Comparison of ENCODE assay signal across 29 mouse cellular contexts in the genomic region with DNA sequence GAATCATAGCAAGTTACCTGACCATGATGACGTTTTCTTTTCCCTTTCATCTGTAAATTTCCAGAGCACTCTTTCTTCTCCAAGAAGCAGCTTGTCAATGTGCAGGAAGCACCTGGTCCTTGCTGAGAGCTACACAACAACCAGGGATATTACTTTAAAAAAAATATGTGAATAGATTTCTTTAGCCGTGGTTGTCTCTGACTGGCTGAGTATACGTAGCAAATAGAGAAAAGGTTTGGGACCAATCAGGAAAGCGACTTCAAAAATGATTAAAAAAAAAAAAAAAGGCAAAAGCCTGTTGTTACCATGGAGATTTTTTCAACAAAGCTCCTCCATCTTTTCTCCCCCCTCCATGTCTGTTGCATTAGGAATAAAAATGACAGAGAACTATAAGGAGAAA.
DNase-seq lines count a peak whose midpoint lies in the region; ATAC-seq and TF ChIP-seq lines count a peak whose summit lies in the region.
"Had no signal": no experiment of that assay in that cellular context is flagged by ENCODE, and none has a peak within 500 bp of the region (broad histone marks: within the 10 kb centered on the region; RNA-seq: fewer than 3 reads in every experiment).

No protein-coding gene starts in this region.

- 69% methylated on average over 4 of the region's 4 CpGs for WGBS in hindbrain, embryonic 14.5 days
- 78% methylated on average over 4 of the region's 4 CpGs for WGBS in hindbrain, embryonic 11.5 days
- WGBS in midbrain, embryonic 13.5 days: 52% methylated on average over 4 of the region's 4 CpGs
- WGBS in midbrain, embryonic 11.5 days: 78% methylated on average over 4 of the region's 4 CpGs

- no peak overlapping the region for H3K9ac ChIP-seq in hindbrain, embryonic 14.5 days
- H3K9ac ChIP-seq in hindbrain, embryonic 11.5 days (ENCODE audit: low read depth, low read length): no peak overlapping the region
- no peak overlapping the region for H3K9ac ChIP-seq in midbrain, embryonic 13.5 days (replicated peaks)
- H3K9ac ChIP-seq in midbrain, embryonic 11.5 days (ENCODE audit: low read length): no peak overlapping the region
- H3K9ac ChIP-seq: embryonic facial prominence, embryonic 15.5 days; limb, embryonic 13.5 days; liver, embryonic 12.5 days; midbrain, embryonic 12.5 days had no signal

- H3K9me3 ChIP-seq in hindbrain, embryonic 14.5 days (ENCODE audit: control insufficient read depth, low read length): no peaks in the 10 kb centered on the region
- H3K9me3 ChIP-seq in hindbrain, embryonic 11.5 days (ENCODE audit: control insufficient read depth, low read length): no peaks in the 10 kb centered on the region
- 0 out of 2 replicates have a peak, but pooled peaks cover 5% of the 10 kb centered on the region for H3K9me3 ChIP-seq in midbrain, embryonic 13.5 days
- H3K9me3 ChIP-seq in midbrain, embryonic 11.5 days (ENCODE audit: control insufficient read depth, low read length): no peaks in the 10 kb centered on the region
- H3K9me3 ChIP-seq: embryonic facial prominence, embryonic 15.5 days; G1E; limb, embryonic 13.5 days; liver, embryonic 12.5 days; midbrain, embryonic 12.5 days had no signal

- H3K36me3 ChIP-seq in hindbrain, embryonic 14.5 days (replicated peaks; ENCODE audit: control insufficient read depth, insufficient read depth): no peaks in the 10 kb centered on the region
- H3K36me3 ChIP-seq in hindbrain, embryonic 11.5 days (ENCODE audit: control insufficient read depth, insufficient read depth, low read length): no peaks in the 10 kb centered on the region
- no peaks in the 10 kb centered on the region for H3K36me3 ChIP-seq in midbrain, embryonic 13.5 days
- H3K36me3 ChIP-seq in midbrain, embryonic 11.5 days (ENCODE audit: control insufficient read depth, insufficient read depth, low read length): no peaks in the 10 kb centered on the region
- H3K36me3 ChIP-seq: embryonic facial prominence, embryonic 15.5 days; G1E; limb, embryonic 13.5 days; liver, embryonic 12.5 days; midbrain, embryonic 12.5 days had no signal

- TF ChIP-seq POLR2A in cortical plate, adult 2 months (IDR thresholded peaks at IDR 0.05; ENCODE audit: extremely low read depth, insufficient read depth, low read length): no peak

- H3K4me2 ChIP-seq in hindbrain, embryonic 14.5 days (replicated peaks): 0 out of 2 replicates have a peak overlapping the region, but pooled peaks have one; percentile 12
- no peak overlapping the region for H3K4me2 ChIP-seq in hindbrain, embryonic 11.5 days (replicated peaks; ENCODE audit: low read depth, low read length)
- H3K4me2 ChIP-seq in midbrain, embryonic 13.5 days (replicated peaks): no peak overlapping the region
- no peak overlapping the region for H3K4me2 ChIP-seq in midbrain, embryonic 11.5 days
- H3K4me2 ChIP-seq: embryonic facial prominence, embryonic 15.5 days; heart, embryonic 11.5 days; limb, embryonic 13.5 days; liver, embryonic 12.5 days; midbrain, embryonic 12.5 days had no signal

- no peak for DNase-seq in hindbrain, embryonic 14.5 days (ENCODE audit: low spot score)
- no peak for DNase-seq in hindbrain, embryonic 11.5 days (ENCODE audit: low spot score)
- no peak for DNase-seq in midbrain, embryonic 11.5 days (ENCODE audit: low spot score, missing footprints)
- DNase-seq in ovary, adult 18-20 months (ENCODE audit: low spot score): no peak
- DNase-seq: adrenal gland, adult 2 months; B cell, adult 2 months; cerebellum, adult 8-10 months; cerebellum, postnatal 36 days; gastrocnemius, postnatal 14 days; heart, adult 11 months; kidney, adult 9 months; kidney, postnatal 14 days; layer of hippocampus, postnatal 36 days; lung, adult 18-20 months; lung, postnatal 10 days; right cerebral cortex, postnatal 14 days; spleen, adult 18-20 months had no signal

- no peak overlapping the region; the same call in 1 of the 2 replicates for H3K4me3 ChIP-seq in hindbrain, embryonic 14.5 days (replicated peaks; ENCODE audit: low read length)
- no peak overlapping the region for H3K4me3 ChIP-seq in hindbrain, embryonic 11.5 days (ENCODE audit: low read depth, low read length)
- no peak overlapping the region for H3K4me3 ChIP-seq in midbrain, embryonic 13.5 days (replicated peaks)
- no peak overlapping the region for H3K4me3 ChIP-seq in midbrain, embryonic 11.5 days (ENCODE audit: low read depth, low read length)
- peak overlapping the region; percentile 27 for H3K4me3 ChIP-seq in cortical plate, adult 2 months (ENCODE audit: insufficient read depth, low read length)
- H3K4me3 ChIP-seq: embryonic facial prominence, embryonic 15.5 days; limb, embryonic 13.5 days; liver, embryonic 12.5 days; midbrain, embryonic 12.5 days had no signal

- H3K4me1 ChIP-seq in hindbrain, embryonic 14.5 days (replicated peaks; ENCODE audit: control insufficient read depth, insufficient read depth, low read length): no peaks in the 10 kb centered on the region
- H3K4me1 ChIP-seq in hindbrain, embryonic 11.5 days (replicated peaks; ENCODE audit: control insufficient read depth, insufficient read depth, low read length): no peaks in the 10 kb centered on the region
- no peaks in the 10 kb centered on the region for H3K4me1 ChIP-seq in midbrain, embryonic 13.5 days (replicated peaks)
- H3K4me1 ChIP-seq in midbrain, embryonic 11.5 days (ENCODE audit: control insufficient read depth, insufficient read depth, low read length): no peaks in the 10 kb centered on the region
- no peaks in the 10 kb centered on the region for H3K4me1 ChIP-seq in cortical plate, adult 2 months (ENCODE audit: control insufficient read depth, insufficient read depth, low read length)
- H3K4me1 ChIP-seq: embryonic facial prominence, embryonic 15.5 days; limb, embryonic 13.5 days; liver, embryonic 12.5 days; midbrain, embryonic 12.5 days had no signal

- no peak for TF ChIP-seq CTCF in cortical plate, adult 2 months (IDR thresholded peaks at IDR 0.05; ENCODE audit: extremely low read depth, insufficient read depth, low read length)

- 0 out of 2 replicates have a peak overlapping the region, but pooled peaks have one; percentile 43 for H3K27ac ChIP-seq in hindbrain, embryonic 14.5 days
- no peak overlapping the region for H3K27ac ChIP-seq in hindbrain, embryonic 11.5 days (ENCODE audit: low read depth, low read length)
- H3K27ac ChIP-seq in midbrain, embryonic 13.5 days: peak overlapping the region; percentile 20; the same call in 1 of the 2 replicates
- H3K27ac ChIP-seq in midbrain, embryonic 11.5 days (ENCODE audit: low read depth, low read length): no peak overlapping the region
- no peak overlapping the region for H3K27ac ChIP-seq in cortical plate, adult 2 months (ENCODE audit: insufficient read depth, low read length)
- H3K27ac ChIP-seq: embryonic facial prominence, embryonic 15.5 days; limb, embryonic 13.5 days; liver, embryonic 12.5 days; midbrain, embryonic 12.5 days had no signal

- no peak for ATAC-seq in hindbrain, embryonic 14.5 days (ENCODE audit: low FRiP score)
- no peak for ATAC-seq in hindbrain, embryonic 11.5 days (ENCODE audit: low FRiP score)
- ATAC-seq in midbrain, embryonic 13.5 days: no peak
- no peak for ATAC-seq in midbrain, embryonic 11.5 days (ENCODE audit: low FRiP score)
- no peak for ATAC-seq in activated CD4-positive, CD25-positive, alpha-beta regulatory T cell, adult 4 months
- ATAC-seq: intestine, embryonic 16.5 days; liver, embryonic 12.5 days; Patski had no signal

- H3K27me3 ChIP-seq in hindbrain, embryonic 14.5 days (ENCODE audit: control insufficient read depth, insufficient read depth, low read length): no peaks in the 10 kb centered on the region
- no peaks in the 10 kb centered on the region for H3K27me3 ChIP-seq in hindbrain, embryonic 11.5 days (ENCODE audit: control insufficient read depth, insufficient read depth, low read length)
- H3K27me3 ChIP-seq in midbrain, embryonic 13.5 days: no peaks in the 10 kb centered on the region
- no peaks in the 10 kb centered on the region for H3K27me3 ChIP-seq in midbrain, embryonic 11.5 days (ENCODE audit: control insufficient read depth, insufficient read depth, low read length)
- H3K27me3 ChIP-seq: CH12.LX; embryonic facial prominence, embryonic 15.5 days; limb, embryonic 13.5 days; liver, embryonic 12.5 days; midbrain, embryonic 12.5 days; Patski had no signal

Comparison
In these comparisons a context has a peak if more than half of its experiments do, and no peak if none do; other contexts are left out.
1. H3K27ac ChIP-seq: peak in hindbrain, embryonic 14.5 days (single experiment) and midbrain, embryonic 13.5 days (single experiment); none in hindbrain, embryonic 11.5 days (single experiment), midbrain, embryonic 11.5 days (single experiment) and cortical plate, adult 2 months (single experiment).